Mouse (Mus musculus): ENCODE results near the gene Notch2. TPM values are rescaled to one million over a fixed set of nuclear protein-coding genes. Genes with fewer than 3 reads are reported as not detected.

Notch2 gene
- total and polyA plus RNA-seq, 2 experiments from 2014 or later: 8.1 to 28.4 TPM

- H3K27ac ChIP-seq (ENCODE audit: low read depth, low read length): no peak overlapping the region
- H3K27me3 ChIP-seq (ENCODE audit: insufficient read depth, low read length): no peaks in the 10 kb centered on the region
- no peak overlapping the region for H3K9ac ChIP-seq
- DNase-seq: no peak
- H3K4me2 ChIP-seq (ENCODE audit: low read depth): no peak overlapping the region
- ATAC-seq: no peak
- 70% methylated on average over 3 of the region's 3 CpGs for WGBS
- H3K4me1 ChIP-seq (ENCODE audit: insufficient read depth): 0 out of 2 replicates have a peak, but pooled peaks cover 12% of the 10 kb centered on the region
- no peak overlapping the region for H3K4me3 ChIP-seq (ENCODE audit: low read depth, low read length)
- no peak for TF ChIP-seq CTCF (IDR thresholded peaks at IDR 0.05; ENCODE audit: low read depth)
- no peaks in the 10 kb centered on the region for H3K9me3 ChIP-seq (ENCODE audit: low read length)
- no peaks in the 10 kb centered on the region for H3K36me3 ChIP-seq (ENCODE audit: insufficient read depth)
These were observed 56.5 kb downstream of the Notch2 start for GRCm38 (mm10) chr3:98069856-98070255.

GRCm38 (mm10) chr3:98072570-98072969 is 59.2 kb downstream of the Notch2 start:
- Histone ChIP-seq H3K4me2 (ENCODE audit: low read depth) (no peak overlapping the region), H3K27me3 (ENCODE audit: insufficient read depth, low read length) (no peaks in the 10 kb centered on the region), H3K9ac (no peak overlapping the region), H3K27ac (ENCODE audit: low read depth, low read length) (no peak overlapping the region), H3K4me1 (ENCODE audit: insufficient read depth) (0 out of 2 replicates have a peak, but pooled peaks cover 6% of the 10 kb centered on the region), H3K36me3 (ENCODE audit: insufficient read depth) (no peaks in the 10 kb centered on the region), H3K9me3 (ENCODE audit: low read length) (no peaks in the 10 kb centered on the region), H3K4me3 (ENCODE audit: low read depth, low read length) (no peak overlapping the region)
- DNase-seq (no peak), ATAC-seq (no peak)
- no peak for TF ChIP-seq CTCF (IDR thresholded peaks at IDR 0.05; ENCODE audit: low read depth)
- 94% methylated on average over 8 of the region's 8 CpGs for WGBS

- TF ChIP-seq CTCF (IDR thresholded peaks at IDR 0.05; ENCODE audit: low read depth): no peak
- Histone ChIP-seq H3K9me3 (ENCODE audit: low read length) (no peaks in the 10 kb centered on the region), H3K4me2 (ENCODE audit: low read depth) (no peak overlapping the region), H3K4me3 (ENCODE audit: low read depth, low read length) (no peak overlapping the region), H3K36me3 (ENCODE audit: insufficient read depth) (no peaks in the 10 kb centered on the region), H3K27ac (ENCODE audit: low read depth, low read length) (no peak overlapping the region), H3K27me3 (ENCODE audit: insufficient read depth, low read length) (no peaks in the 10 kb centered on the region), H3K4me1 (ENCODE audit: insufficient read depth) (no peaks in the 10 kb centered on the region), H3K9ac (no peak overlapping the region)
- no peak for DNase-seq
- WGBS: 69% methylated on average over 4 of the region's 4 CpGs
- ATAC-seq: peak; percentile 20; the same call in 1 of the 2 replicates
These were observed 60.2 kb downstream of the Notch2 start for GRCm38 (mm10) chr3:98073545-98073944.

- H3K4me2 ChIP-seq (ENCODE audit: low read depth): no peak overlapping the region
- H3K36me3 ChIP-seq (ENCODE audit: insufficient read depth): no peaks in the 10 kb centered on the region
- H3K9me3 ChIP-seq (ENCODE audit: low read length): no peaks in the 10 kb centered on the region
- ATAC-seq: no peak
- no peak overlapping the region for H3K4me3 ChIP-seq (ENCODE audit: low read depth, low read length)
- H3K27me3 ChIP-seq (ENCODE audit: insufficient read depth, low read length): no peaks in the 10 kb centered on the region
- no peaks in the 10 kb centered on the region for H3K4me1 ChIP-seq (ENCODE audit: insufficient read depth)
- no peak overlapping the region for H3K9ac ChIP-seq
- TF ChIP-seq CTCF (IDR thresholded peaks at IDR 0.05; ENCODE audit: low read depth): no peak
- WGBS: 66% methylated on average over 6 of the region's 6 CpGs
- no peak overlapping the region for H3K27ac ChIP-seq (ENCODE audit: low read depth, low read length)
- DNase-seq: no peak
These were observed 61.4 kb downstream of the Notch2 start for GRCm38 (mm10) chr3:98074622-98075231.

GRCm38 (mm10) chr3:98077866-98078265 is 64.5 kb downstream of the Notch2 start:
- no peak overlapping the region for H3K9ac ChIP-seq

GRCm38 (mm10) chr3:98078816-98079215 is 65.5 kb downstream of the Notch2 start:
- no peak for TF ChIP-seq CTCF (IDR thresholded peaks at IDR 0.05; ENCODE audit: low read depth)
- no peaks in the 10 kb centered on the region for H3K36me3 ChIP-seq (ENCODE audit: insufficient read depth)
- ATAC-seq: no peak
- H3K4me2 ChIP-seq (ENCODE audit: low read depth): no peak overlapping the region
- no peak overlapping the region for H3K9ac ChIP-seq
- H3K27me3 ChIP-seq (ENCODE audit: insufficient read depth, low read length): no peaks in the 10 kb centered on the region
- H3K4me1 ChIP-seq (ENCODE audit: insufficient read depth): no peaks in the 10 kb centered on the region
- no peaks in the 10 kb centered on the region for H3K9me3 ChIP-seq (ENCODE audit: low read length)
- H3K4me3 ChIP-seq (ENCODE audit: low read depth, low read length): no peak overlapping the region
- H3K27ac ChIP-seq (ENCODE audit: low read depth, low read length): no peak overlapping the region
- DNase-seq: no peak
- WGBS: 69% methylated on average over 1 of the region's 1 CpGs

More at GRCm38 (mm10) chr3:98077866-98078265, 64.5 kb downstream of the Notch2 start:
- Histone ChIP-seq H3K4me1 (ENCODE audit: insufficient read depth) (no peaks in the 10 kb centered on the region), H3K36me3 (ENCODE audit: insufficient read depth) (no peaks in the 10 kb centered on the region), H3K4me2 (ENCODE audit: low read depth) (no peak overlapping the region), H3K4me3 (ENCODE audit: low read depth, low read length) (no peak overlapping the region), H3K9me3 (ENCODE audit: low read length) (no peaks in the 10 kb centered on the region), H3K27me3 (ENCODE audit: insufficient read depth, low read length) (no peaks in the 10 kb centered on the region), H3K27ac (ENCODE audit: low read depth, low read length) (no peak overlapping the region)
- DNase-seq: no peak
- ATAC-seq: no peak
- TF ChIP-seq CTCF (IDR thresholded peaks at IDR 0.05; ENCODE audit: low read depth): no peak
- 79% methylated on average over 5 of the region's 5 CpGs for WGBS

GRCm38 (mm10) chr3:98079601-98080215 is 66.4 kb downstream of the Notch2 start:
- 83% methylated on average over 2 of the region's 2 CpGs for WGBS
- Histone ChIP-seq H3K4me1 (ENCODE audit: insufficient read depth) (no peaks in the 10 kb centered on the region), H3K4me3 (ENCODE audit: low read depth, low read length) (no peak overlapping the region), H3K27ac (ENCODE audit: low read depth, low read length) (no peak overlapping the region), H3K4me2 (ENCODE audit: low read depth) (no peak overlapping the region), H3K9me3 (ENCODE audit: low read length) (no peaks in the 10 kb centered on the region), H3K27me3 (ENCODE audit: insufficient read depth, low read length) (no peaks in the 10 kb centered on the region), H3K36me3 (ENCODE audit: insufficient read depth) (no peaks in the 10 kb centered on the region), H3K9ac (no peak overlapping the region)
- ATAC-seq (no peak), DNase-seq (no peak)
- TF ChIP-seq CTCF (IDR thresholded peaks at IDR 0.05; ENCODE audit: low read depth): no peak
